Mouse (Mus musculus) CH12.LX (cell line): ENCODE data around the gene Lamp2.

Source experiments
- CTCF ChIP-seq, 2 experiments: IDR thresholded peaks in 1 of 2; conservative IDR thresholded peaks in 1 of 2; 2 replicates each; pipeline ENCODE4 v1.5.1; 2011 to 2012; ENCODE audit warnings: low read depth in 2 of 2, low read length in 2 of 2, improper control_type of control experiment in 1 of 2, inconsistent platforms in 1 of 2, mild to moderate bottlenecking in 1 of 2, moderate library complexity in 1 of 2
- ELF1 ChIP-seq: IDR thresholded peaks from 2 replicates; pipeline ENCODE4 v1.6.1; 2014; ENCODE audit warnings: low read depth, mild to moderate bottlenecking, inconsistent platforms, low read length, improper control_type of control experiment
- GABPA ChIP-seq: IDR thresholded peaks from 2 replicates; pipeline ENCODE4 v1.6.1; 2012; ENCODE audit warnings: low read depth, low read length, improper control_type of control experiment, inconsistent platforms; ENCODE audit not compliant: insufficient replicate concordance
- MAX ChIP-seq: IDR thresholded peaks from 2 replicates; pipeline ENCODE4 v1.6.1; 2011; ENCODE audit warnings: low read length, improper control_type of control experiment
- MEF2A ChIP-seq: IDR thresholded peaks from 2 replicates; pipeline ENCODE4 v1.6.1; 2014; ENCODE audit warnings: low read depth, mild to moderate bottlenecking, inconsistent platforms, low read length, improper control_type of control experiment, borderline replicate concordance
- MYC ChIP-seq: IDR thresholded peaks from 2 replicates; pipeline ENCODE4 v1.6.1; 2011; ENCODE audit warnings: low read depth, mild to moderate bottlenecking, improper control_type of control experiment, low read length
- NRF1 ChIP-seq: IDR thresholded peaks from 2 replicates; pipeline ENCODE4 v1.6.1; 2014; ENCODE audit warnings: low read depth, mild to moderate bottlenecking, inconsistent platforms, low read length, improper control_type of control experiment, moderate library complexity
- POLR2A ChIP-seq: IDR thresholded peaks from 2 replicates; pipeline ENCODE4 v1.6.1; 2011; ENCODE audit warnings: low read depth, mild to moderate bottlenecking, improper control_type of control experiment, low read length
- RCOR1 ChIP-seq: conservative IDR thresholded peaks from 2 replicates; pipeline ENCODE4 v1.6.1; 2012; ENCODE audit warnings: low read depth, mild to moderate bottlenecking, inconsistent platforms, low read length, improper control_type of control experiment
- TBP ChIP-seq: conservative IDR thresholded peaks from 2 replicates; pipeline ENCODE4 v1.6.1; 2011; ENCODE audit warnings: low read depth, low read length, improper control_type of control experiment

- TF ChIP-seq CTCF (conservative IDR thresholded peaks at IDR 0.05 in 1 of 2, IDR thresholded peaks at IDR 0.05 in 1 of 2; ENCODE audit: low read depth in 2 of 2, low read length in 2 of 2) (no peak), TBP (no peak), NRF1 (no peak), ELF1 (no peak), MYC (no peak), POLR2A (no peak), RCOR1 (no peak), GABPA (no peak), MEF2A (no peak), MAX (no peak)
These were observed 94.2 kb downstream of the Lamp2 start for GRCm38 (mm10) chrX:38362016-38362415.
